In genomic region chr4:109574331-109574730, GRCm38 (mm10) we compare ENCODE assay signal across 27 mouse cellular contexts. TPM values are rescaled to one million over a fixed set of nuclear protein-coding genes. Genes with fewer than 3 reads are reported as not detected.
DNase-seq lines count a peak whose midpoint lies in the region; ATAC-seq and TF ChIP-seq lines count a peak whose summit lies in the region.
"Had no signal": no experiment of that assay in that cellular context is flagged by ENCODE, and none has a peak within 500 bp of the region (broad histone marks: within the 10 kb centered on the region; RNA-seq: fewer than 3 reads in every experiment).

No protein-coding gene starts in this region.

- H3K27me3 ChIP-seq in lung, embryonic 14.5 days (ENCODE audit: insufficient read depth, low read length): no peaks in the 10 kb centered on the region
- H3K27me3 ChIP-seq: forebrain, embryonic 15.5 days; hindbrain, embryonic 15.5 days; limb, embryonic 13.5 days; liver, embryonic 15.5 days; stomach, embryonic 15.5 days had no signal

- no peak overlapping the region for H3K27ac ChIP-seq in lung, embryonic 14.5 days (ENCODE audit: low read depth)
- peak overlapping the region; percentile 77 for H3K27ac ChIP-seq in brown adipose tissue, adult 24 weeks (replicated peaks; ENCODE audit: low read depth, low read length)
- H3K27ac ChIP-seq: forebrain, embryonic 15.5 days; heart, embryonic 10.5 days; hindbrain, embryonic 15.5 days; kidney, postnatal 0 days; limb, embryonic 13.5 days; liver, embryonic 15.5 days; stomach, embryonic 15.5 days had no signal

- DNase-seq in adrenal gland, adult 2 months: peak; percentile 26
- no peak for DNase-seq in adrenal gland, postnatal 4 days (ENCODE audit: low spot score in 2 of 2)
- DNase-seq in lung, embryonic 14.5 days: peak; percentile 39
- DNase-seq in lung, adult 2 months: no peak
- DNase-seq in skeletal muscle tissue, adult 2 months (ENCODE audit: low read depth, low spot score): peak; percentile 18
- no peak for DNase-seq in kidney, postnatal 14 days
- DNase-seq in frontal cortex, postnatal 10 days (ENCODE audit: low spot score in 2 of 2): no peak
- DNase-seq: cerebellum, adult 11-12 months; heart, postnatal 14 days; layer of hippocampus, adult 9-11 months; midbrain, embryonic 14.5 days; spleen, adult 18-20 months; thymus, adult 2 months had no signal

- H3K9me3 ChIP-seq in lung, embryonic 14.5 days (ENCODE audit: low read depth, low read length): no peaks in the 10 kb centered on the region
- H3K9me3 ChIP-seq: forebrain, embryonic 15.5 days; heart, embryonic 10.5 days; hindbrain, embryonic 15.5 days; limb, embryonic 13.5 days; liver, embryonic 15.5 days; stomach, embryonic 15.5 days had no signal

- WGBS in lung, embryonic 14.5 days: 29% methylated on average over 8 of the region's 8 CpGs
- WGBS in lung, adult 2 months: 38% methylated on average over 8 of the region's 8 CpGs

- no peak overlapping the region for H3K4me2 ChIP-seq in lung, embryonic 14.5 days
- H3K4me2 ChIP-seq: forebrain, embryonic 15.5 days; hindbrain, embryonic 15.5 days; limb, embryonic 13.5 days; liver, embryonic 15.5 days; stomach, embryonic 15.5 days had no signal

- H3K36me3 ChIP-seq in lung, embryonic 14.5 days (ENCODE audit: insufficient read depth): no peaks in the 10 kb centered on the region
- H3K36me3 ChIP-seq: forebrain, embryonic 15.5 days; heart, embryonic 10.5 days; hindbrain, embryonic 15.5 days; limb, embryonic 13.5 days; liver, embryonic 15.5 days; stomach, embryonic 15.5 days had no signal

- peak; percentile 49; the same call in 1 of the 2 replicates for ATAC-seq in lung, embryonic 14.5 days (ENCODE audit: insufficient read depth)
- ATAC-seq: forebrain, embryonic 15.5 days; intestine, embryonic 16.5 days had no signal

- no peak overlapping the region for H3K9ac ChIP-seq in lung, embryonic 14.5 days
- H3K9ac ChIP-seq: forebrain, embryonic 15.5 days; hindbrain, embryonic 15.5 days; limb, embryonic 13.5 days; liver, embryonic 15.5 days; stomach, embryonic 15.5 days had no signal

- no peak overlapping the region for H3K4me3 ChIP-seq in lung, embryonic 14.5 days (ENCODE audit: low read depth, low read length)
- no peak overlapping the region for H3K4me3 ChIP-seq in lung, adult 2 months (replicated peaks; ENCODE audit: extremely low read depth, low read depth, low read length)
- no peak overlapping the region for H3K4me3 ChIP-seq in brown adipose tissue, adult 24 weeks (ENCODE audit: insufficient read depth, low read depth, low read length)
- H3K4me3 ChIP-seq: forebrain, embryonic 15.5 days; heart, embryonic 10.5 days; hindbrain, embryonic 15.5 days; limb, embryonic 13.5 days; liver, embryonic 15.5 days; stomach, embryonic 15.5 days had no signal

- H3K4me1 ChIP-seq in lung, embryonic 14.5 days (ENCODE audit: insufficient read depth): no peaks in the 10 kb centered on the region
- no peaks in the 10 kb centered on the region for H3K4me1 ChIP-seq in lung, adult 2 months (ENCODE audit: control insufficient read depth, insufficient read depth, low read length)
- no peaks in the 10 kb centered on the region for H3K4me1 ChIP-seq in brown adipose tissue, adult 24 weeks (ENCODE audit: control insufficient read depth, insufficient read depth, insufficient read length, low read length)
- H3K4me1 ChIP-seq: forebrain, embryonic 15.5 days; heart, embryonic 10.5 days; hindbrain, embryonic 15.5 days; liver, embryonic 15.5 days; stomach, embryonic 15.5 days had no signal

- TF ChIP-seq POLR2A in lung, adult 2 months (IDR thresholded peaks at IDR 0.05; ENCODE audit: borderline replicate concordance, extremely low read depth, low read depth, low read length): no peak

- no peak for TF ChIP-seq CTCF in lung, embryonic 14.5 days (IDR thresholded peaks at IDR 0.05; ENCODE audit: low read depth)
- TF ChIP-seq CTCF in lung, adult 2 months (IDR thresholded peaks at IDR 0.05; ENCODE audit: insufficient read depth, low read length): no peak

RNA-seq across cellular contexts. Expression of gene 4930522H14Rik, which starts 43.2 kb away (rescaled TPM):
- total RNA-seq in adrenal gland, adult 2 months (2021): not detected
- not detected in 2 replicates for polyA plus RNA-seq in adrenal gland, adult 2 months (2012; rRNA removed)
- not detected for total RNA-seq in adrenal gland, postnatal 4 days (2021)
- not detected in 2 replicates for polyA plus RNA-seq in lung, embryonic 14.5 days (2014; fragmentation: Nextera tagmentation; extraction: Ambion mirVana)
- polyA plus RNA-seq in lung, adult 2 months (2012; rRNA removed): not detected in 2 replicates
- polyA plus RNA-seq in brown adipose tissue, adult 24 weeks (2012; ENCODE audit: insufficient read depth, insufficient read length, missing spikeins): not detected in 2 replicates
- total RNA-seq: gastrocnemius, postnatal 4 days; heart, postnatal 14 days; left cerebral cortex, adult 8-10 months; megakaryocyte progenitor cell, adult 5-6 weeks had no signal
- polyA plus RNA-seq: brain, embryonic 14.5 days; embryonic facial prominence, embryonic 11.5 days; forebrain, embryonic 15.5 days; heart, embryonic 10.5 days; hindbrain, embryonic 15.5 days; intestine, embryonic 16.5 days; kidney, postnatal 0 days; limb, embryonic 13.5 days; liver, embryonic 15.5 days; midbrain, embryonic 14.5 days; stomach, embryonic 15.5 days; thymus, adult 2 months had no signal

Comparison
In these comparisons a context has a peak if more than half of its experiments do, and no peak if none do; other contexts are left out.
1. DNase-seq: peak in adrenal gland, adult 2 months (single experiment), lung, embryonic 14.5 days (single experiment) and skeletal muscle tissue, adult 2 months (single experiment); none in adrenal gland, postnatal 4 days (0 of 2), lung, adult 2 months (single experiment), kidney, postnatal 14 days (single experiment) and frontal cortex, postnatal 10 days (0 of 2).